Mouse (Mus musculus): Measurements from ENCODE around the gene Adam1a.

GRCm38 (mm10) chr5:121540066-121540465 lies 5.2 kb downstream of the Adam1a start:
- TF ChIP-seq POLR2A (IDR thresholded peaks at IDR 0.05; ENCODE audit: extremely low read depth, insufficient read depth, low read length) (no peak), CTCF (IDR thresholded peaks at IDR 0.05; ENCODE audit: extremely low read depth, insufficient read depth, low read length) (no peak)

All from cortical plate, adult 2 months (tissue).